Mouse (Mus musculus) small intestine, adult 2 months (tissue): ENCODE measurements at regions not wholly inside any gene's neighbourhood (a gene's known extent, or its start where the extent isn't known, plus 50 kb on each side); places are given as distances from the start of the nearest gene placed in this dataset.
A peak's percentile ranks its signal among the peaks of the same experiment; 100 is the strongest.

ENCODE experiments used
- H3K27ac ChIP-seq: fragments of 200-500 bp; 2 replicates; pipeline ENCODE4 v1.5.1; 2012; ENCODE audit warnings: low read depth, low read length, control low read depth, inconsistent platforms; ENCODE audit not compliant: insufficient read depth
- H3K27me3 ChIP-seq: fragments of 200-500 bp; 2 replicates; pipeline ENCODE4 v1.6.1; 2012; ENCODE audit warnings: mild to moderate bottlenecking, moderate library complexity, low read length, inconsistent platforms; ENCODE audit not compliant: control insufficient read depth, insufficient read depth
- H3K36me3 ChIP-seq: fragments of 200-500 bp; 2 replicates; pipeline ENCODE4 v1.6.1; 2012; ENCODE audit warnings: mild to moderate bottlenecking, low read length, control low read depth, inconsistent platforms; ENCODE audit not compliant: control insufficient read depth, insufficient read depth
- H3K4me1 ChIP-seq: fragments of 200-500 bp; 2 replicates; pipeline ENCODE4 v1.6.1; 2012; ENCODE audit warnings: low read length, inconsistent platforms, mixed read lengths; ENCODE audit not compliant: control insufficient read depth, insufficient read depth, insufficient read length
- H3K4me3 ChIP-seq: fragments of 200-500 bp; 2 replicates; pipeline ENCODE4 v1.5.1; 2012; ENCODE audit warnings: low read depth, mild to moderate bottlenecking, control low read depth, inconsistent platforms, low read length, moderate library complexity
- CTCF ChIP-seq: fragments of 200-500 bp; IDR thresholded peaks from 2 replicates; pipeline ENCODE4 v1.5.1; 2012; ENCODE audit warnings: low read depth, mild to moderate bottlenecking, control low read depth, inconsistent platforms, low read length, moderate library complexity, mixed read lengths; ENCODE audit not compliant: insufficient replicate concordance, insufficient read length; ENCODE audit errors: extremely low read depth
- POLR2A ChIP-seq: fragments of 200-500 bp; IDR thresholded peaks from 2 replicates; pipeline ENCODE4 v1.6.1; 2012; ENCODE audit warnings: low read depth, mild to moderate bottlenecking, control low read depth, inconsistent platforms, low read length, moderate library complexity
- WGBS: fragments of 180-500 bp; shearing (Covaris S2); methylation state at CpG from one replicate; pipeline ENCODE4 v1.1.7; 2018; 5-methylcytosine and 5-hydroxymethylcytosine counted together

DNA sequence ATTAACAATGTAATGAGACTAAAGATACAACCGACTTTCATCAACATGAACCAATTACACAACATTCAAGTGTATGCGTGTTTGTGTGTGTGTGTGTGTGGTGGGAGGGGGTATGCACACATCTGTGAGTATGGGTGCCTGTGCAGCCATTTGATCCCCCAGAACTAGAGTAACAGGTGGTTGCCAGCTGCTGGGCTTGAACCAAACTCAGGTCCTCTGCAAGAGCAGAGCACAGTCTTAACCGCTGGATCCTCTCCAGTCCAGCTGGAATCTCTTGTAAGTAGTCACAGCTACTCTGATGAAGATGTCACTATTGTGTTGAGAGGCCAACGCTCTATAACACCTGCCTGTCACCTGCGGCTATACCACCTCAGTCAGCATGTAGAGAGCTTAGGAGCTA lies 286.2 kb downstream of the Matn1 start:
- no peak overlapping the region for H3K4me3 ChIP-seq
- 86% methylated on average over 5 of the region's 5 CpGs for WGBS
- no peak for TF ChIP-seq POLR2A
- TF ChIP-seq CTCF = no peak
- H3K4me1 ChIP-seq = no peaks in the 10 kb centered on the region
- no peaks in the 10 kb centered on the region for H3K27me3 ChIP-seq
- no peaks in the 10 kb centered on the region for H3K36me3 ChIP-seq
- H3K27ac ChIP-seq = no peak overlapping the region

GRCm38 (mm10) chr4:131236611-131237031 lies 292.4 kb downstream of the Matn1 start:
- no peak overlapping the region for H3K4me3 ChIP-seq
- TF ChIP-seq POLR2A (no peak), CTCF (no peak)
- H3K4me1 ChIP-seq = no peaks in the 10 kb centered on the region
- H3K36me3 ChIP-seq = no peaks in the 10 kb centered on the region
- no peaks in the 10 kb centered on the region for H3K27me3 ChIP-seq
- H3K27ac ChIP-seq = no peak overlapping the region
- WGBS = 56% methylated on average over 4 of the region's 4 CpGs

- no peak overlapping the region for H3K27ac ChIP-seq
- WGBS = 69% methylated on average over 3 of the region's 3 CpGs
- TF ChIP-seq CTCF (no peak), POLR2A (no peak)
These were observed 294.4 kb downstream of the Matn1 start for GRCm38 (mm10) chr4:131238591-131238990.

GRCm38 (mm10) chr4:131239132-131239531 lies 294.9 kb downstream of the Matn1 start:
- 62% methylated on average over 5 of the region's 5 CpGs for WGBS

More at GRCm38 (mm10) chr4:131238591-131238990, 294.4 kb downstream of the Matn1 start:
- no peak overlapping the region for H3K4me3 ChIP-seq
- H3K36me3 ChIP-seq = no peaks in the 10 kb centered on the region
- no peaks in the 10 kb centered on the region for H3K4me1 ChIP-seq
- H3K27me3 ChIP-seq = no peaks in the 10 kb centered on the region

DNA sequence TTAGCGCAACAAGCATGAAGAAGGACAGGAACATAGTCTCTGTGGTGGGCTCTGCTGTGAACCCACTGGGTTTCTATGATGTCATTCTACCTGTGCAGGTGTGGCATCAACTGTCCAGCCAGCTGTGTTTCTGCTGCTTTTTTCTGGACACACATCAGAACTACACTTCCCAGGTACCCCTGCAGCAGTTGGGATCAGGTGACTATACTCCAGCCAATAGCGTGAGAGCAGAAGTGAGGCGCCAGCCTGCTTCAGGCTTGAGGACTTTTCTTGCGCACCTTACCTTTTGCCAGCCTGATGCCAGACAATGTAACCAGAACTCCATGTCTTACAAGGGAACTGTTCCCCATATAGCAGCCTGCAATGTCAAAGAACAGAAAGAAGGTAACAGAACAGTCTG lies 296.3 kb downstream of the Matn1 start:
- 80% methylated on average over 4 of the region's 4 CpGs for WGBS
- TF ChIP-seq POLR2A (no peak), CTCF (no peak)
- Histone ChIP-seq H3K4me3 (no peak overlapping the region), H3K36me3 (no peaks in the 10 kb centered on the region), H3K27ac (no peak overlapping the region), H3K4me1 (no peaks in the 10 kb centered on the region), H3K27me3 (no peaks in the 10 kb centered on the region)

More at GRCm38 (mm10) chr4:131239132-131239531, 294.9 kb downstream of the Matn1 start:
- Histone ChIP-seq H3K4me1 (no peaks in the 10 kb centered on the region), H3K4me3 (no peak overlapping the region), H3K27ac (no peak overlapping the region), H3K27me3 (no peaks in the 10 kb centered on the region), H3K36me3 (no peaks in the 10 kb centered on the region)
- no peak for TF ChIP-seq POLR2A
- 0 out of 2 replicates have a peak, but pooled peaks have one; percentile 20 for TF ChIP-seq CTCF

DNA sequence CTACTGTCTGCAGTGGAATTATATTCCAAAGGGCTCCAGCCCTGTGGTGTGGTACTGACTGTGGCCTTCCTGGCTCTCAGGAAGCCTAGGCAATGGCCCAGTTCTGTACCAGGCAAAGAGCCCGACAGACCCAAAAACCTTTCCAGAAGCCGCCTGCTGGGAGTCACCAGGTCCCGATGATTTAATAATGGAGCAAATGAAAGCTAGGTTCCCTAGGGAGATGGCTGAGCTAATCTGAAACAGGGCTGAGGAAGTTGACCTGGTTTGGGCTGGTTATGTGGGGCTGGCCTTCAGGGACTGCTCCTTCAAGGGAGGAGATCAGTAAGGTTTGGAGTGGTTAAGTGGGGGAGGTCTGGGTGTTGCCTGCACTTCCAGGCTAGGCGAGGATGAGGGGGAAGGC lies 298.1 kb downstream of the Matn1 start:
- WGBS = 63% methylated on average over 4 of the region's 4 CpGs
- no peaks in the 10 kb centered on the region for H3K36me3 ChIP-seq

DNA sequence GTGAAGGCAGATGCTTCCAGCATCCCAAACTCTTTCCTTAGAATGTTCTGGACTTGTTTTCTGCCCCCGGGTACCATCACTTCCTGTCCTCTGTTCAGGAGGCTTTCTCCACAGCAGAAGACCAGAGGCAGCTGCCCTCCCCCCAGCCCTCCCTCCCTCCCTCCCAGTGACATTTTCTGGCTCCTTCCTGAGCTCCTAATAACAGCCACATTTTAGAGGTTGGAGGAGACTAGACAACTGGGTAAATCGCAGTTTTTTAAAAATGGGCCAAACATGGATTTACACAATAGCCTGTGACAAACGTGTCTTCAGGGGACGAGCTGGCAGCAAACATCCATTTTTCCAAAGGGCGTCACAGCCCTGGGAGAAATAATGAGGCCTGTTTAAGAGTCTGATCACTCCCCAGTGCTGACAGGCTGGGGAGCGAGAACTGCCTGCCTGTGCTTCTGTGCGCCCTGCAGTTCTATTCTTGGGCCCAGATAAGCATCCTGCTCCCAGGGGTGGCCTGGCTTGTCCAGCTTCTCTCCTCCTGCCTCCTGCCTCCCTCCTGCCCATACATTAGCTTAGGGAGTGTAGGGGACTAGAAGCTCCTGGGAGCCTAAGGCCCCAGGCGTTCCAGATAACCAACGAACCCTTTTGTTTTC lies 299.7 kb downstream of the Matn1 start:
- Histone ChIP-seq H3K4me3 (no peak overlapping the region), H3K27ac (no peak overlapping the region), H3K27me3 (no peaks in the 10 kb centered on the region), H3K4me1 (no peaks in the 10 kb centered on the region), H3K36me3 (no peaks in the 10 kb centered on the region)
- TF ChIP-seq CTCF (no peak), POLR2A (no peak)
- 54% methylated on average over 9 of the region's 9 CpGs for WGBS

More for the DNA sequence above, 298.1 kb downstream of the Matn1 start:
- H3K4me3 ChIP-seq = no peak overlapping the region
- H3K27me3 ChIP-seq = no peaks in the 10 kb centered on the region
- H3K27ac ChIP-seq = no peak overlapping the region
- no peak for TF ChIP-seq POLR2A
- no peak for TF ChIP-seq CTCF
- H3K4me1 ChIP-seq = no peaks in the 10 kb centered on the region
